Mouse (Mus musculus): ENCODE results near the gene Atp11c.

The Atp11c gene

GRCm38 (mm10) chrX:60592598-60592997 lies at the start of gene Atp11c:
Gene Atp11c, minus strand, starts transcription at chrX:60592698.
- DNase-seq (ENCODE audit: low spot score) = no peak

- no peak for DNase-seq (ENCODE audit: low spot score)
These were observed 16.7 kb upstream of the Atp11c start for GRCm38 (mm10) chrX:60609202-60609601.

- no peak for DNase-seq (ENCODE audit: low spot score)
These were observed 22.0 kb downstream of the Atp11c start for GRCm38 (mm10) chrX:60570539-60570938.

GRCm38 (mm10) chrX:60569047-60569446 lies 23.5 kb downstream of the Atp11c start:
- no peak for DNase-seq (ENCODE audit: low spot score)

- no peak for DNase-seq (ENCODE audit: low spot score)
These were observed 37.3 kb downstream of the Atp11c start for GRCm38 (mm10) chrX:60555242-60555641.

- DNase-seq (ENCODE audit: low spot score) = peak; percentile 6
These were observed 44.8 kb downstream of the Atp11c start for GRCm38 (mm10) chrX:60547444-60548304.

GRCm38 (mm10) chrX:60547098-60547443 lies 45.4 kb downstream of the Atp11c start:
- DNase-seq (ENCODE audit: low spot score) = no peak

- no peak for DNase-seq (ENCODE audit: low spot score)
These were observed 46.6 kb downstream of the Atp11c start for GRCm38 (mm10) chrX:60545906-60546305.

GRCm38 (mm10) chrX:60545444-60545843 lies 47.1 kb downstream of the Atp11c start:
- DNase-seq (ENCODE audit: low spot score) = no peak

- DNase-seq (ENCODE audit: low spot score) = no peak
These were observed 48.4 kb downstream of the Atp11c start for GRCm38 (mm10) chrX:60544098-60544497.

GRCm38 (mm10) chrX:60542901-60543300 lies 49.6 kb downstream of the Atp11c start:
- no peak for DNase-seq (ENCODE audit: low spot score)

- no peak for DNase-seq (ENCODE audit: low spot score)
These were observed 53.3 kb downstream of the Atp11c start, which contains the start of gene Gm7073 for GRCm38 (mm10) chrX:60539149-60539548. Gene Gm7073, minus strand, starts transcription at chrX:60539249.

- peak; percentile 13 for DNase-seq (ENCODE audit: low spot score)
These were observed 88.5 kb downstream of the Atp11c start for GRCm38 (mm10) chrX:60503995-60504394.

- DNase-seq (ENCODE audit: low spot score) = no peak
These were observed 94.7 kb downstream of the Atp11c start for GRCm38 (mm10) chrX:60497750-60498149.

- no peak for DNase-seq (ENCODE audit: low spot score)
These were observed 97.2 kb downstream of the Atp11c start for GRCm38 (mm10) chrX:60495308-60495707.

GRCm38 (mm10) chrX:60463786-60464185 lies 128.7 kb downstream of the Atp11c start:
- no peak for DNase-seq (ENCODE audit: low spot score)

GRCm38 (mm10) chrX:60414563-60415111 lies 177.9 kb downstream of the Atp11c start:
- DNase-seq (ENCODE audit: low spot score) = no peak

- DNase-seq (ENCODE audit: low spot score) = no peak
These were observed 186.8 kb downstream of the Atp11c start for GRCm38 (mm10) chrX:60405681-60406080.

GRCm38 (mm10) chrX:60404668-60405044 lies 187.8 kb downstream of the Atp11c start:
- DNase-seq (ENCODE audit: low spot score) = peak; percentile 83

GRCm38 (mm10) chrX:60403764-60404667 lies 188.5 kb downstream of the Atp11c start:
- peak; percentile 40 for DNase-seq (ENCODE audit: low spot score)

GRCm38 (mm10) chrX:60403062-60403763 lies 189.3 kb downstream of the Atp11c start:
- no peak for DNase-seq (ENCODE audit: low spot score)

GRCm38 (mm10) chrX:60394292-60394691 lies 198.2 kb downstream of the Atp11c start:
- no peak for DNase-seq (ENCODE audit: low spot score)
